Mouse (Mus musculus): Measurements from ENCODE around the gene Arhgap15.

GRCm38 (mm10) chr2:44112990-44113798 is 364.6 kb downstream of the Arhgap15 start:
- TF ChIP-seq CTCF (IDR thresholded peaks at IDR 0.05 in 2 of 3, conservative IDR thresholded peaks at IDR 0.05 in 1 of 3; ENCODE audit: control insufficient read depth in 1 of 3, insufficient read depth in 1 of 3, low read depth in 2 of 3, low read length in 3 of 3, poor library complexity in 1 of 3, severe bottlenecking in 1 of 3) (no peak), POLR2A (IDR thresholded peaks at IDR 0.05; ENCODE audit: control insufficient read depth in 1 of 2, insufficient read depth in 1 of 2, low read depth in 1 of 2, low read length in 2 of 2, poor library complexity in 1 of 2) (no peak)
